Mouse (Mus musculus): ENCODE measurements around the gene Nqo1.

DNA sequence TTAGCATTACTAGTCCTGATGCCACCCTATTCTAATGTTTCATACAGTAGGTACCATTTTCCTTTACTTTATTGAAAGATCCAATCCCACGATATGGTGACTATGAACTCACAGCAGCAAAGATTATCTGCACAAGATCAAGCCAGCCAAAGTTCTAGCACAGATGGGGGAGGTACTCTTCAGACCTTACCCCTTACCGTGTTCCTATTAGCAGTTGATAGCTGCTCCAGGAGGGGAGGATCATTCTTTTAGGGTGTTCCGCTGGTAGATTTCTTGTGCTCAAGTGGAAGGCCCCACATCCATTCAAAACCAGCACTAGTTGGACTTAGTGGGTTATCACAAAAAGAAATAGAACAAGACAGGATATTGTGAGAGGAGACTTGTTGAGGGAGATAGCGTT lies 21.3 kb downstream of the Nqo1 start:
- TF ChIP-seq CTCF (IDR thresholded peaks at IDR 0.05; ENCODE audit: borderline replicate concordance, extremely low read depth, insufficient read depth, insufficient read length) (no peak), POLR2A (IDR thresholded peaks at IDR 0.05; ENCODE audit: borderline replicate concordance, extremely low read depth, insufficient read depth, insufficient read length, poor library complexity, severe bottlenecking) (no peak)

Data from brain, embryonic 14.5 days (tissue).